Mouse (Mus musculus) liver, embryonic 11.5 days (tissue): ENCODE measurements around the gene Borcs5. TPM values are rescaled to one million over a fixed set of nuclear protein-coding genes. Genes with fewer than 3 reads are reported as not detected.
A peak's percentile ranks its signal among the peaks of the same experiment; 100 is the strongest.

Experiments used
- ATAC-seq: fragments of 200-750 bp; cut with Nextera tagmentation; replicated peaks from 2 replicates; pipeline ENCODE4 v1.8.0; 2017; ENCODE audit warnings: moderate number of reproducible peaks, mild to moderate bottlenecking, moderate TSS enrichment, moderate library complexity; ENCODE audit not compliant: low FRiP score
- DNase-seq: peaks from one replicate; pipeline ENCODE4 v3.0.0-alpha.2; 2017; ENCODE audit warnings: low spot score
- H3K27ac ChIP-seq: fragments of 300-500 bp; sonication (generic); 2 replicates; pipeline ENCODE4 v1.5.1; 2014; ENCODE audit warnings: mild to moderate bottlenecking, low read depth, low read length, control low read depth
- H3K27me3 ChIP-seq: fragments of 300-500 bp; sonication (generic); replicated peaks from 2 replicates; pipeline ENCODE4 v1.6.1; 2014; ENCODE audit warnings: low read length, mixed read lengths; ENCODE audit not compliant: control insufficient read depth, insufficient read depth
- H3K36me3 ChIP-seq: fragments of 300-500 bp; sonication (generic); 2 replicates; pipeline ENCODE4 v1.6.1; 2014; ENCODE audit warnings: mild to moderate bottlenecking, low read length, moderate library complexity, mixed read lengths; ENCODE audit not compliant: control insufficient read depth, insufficient read depth
- H3K4me1 ChIP-seq: fragments of 300-500 bp; sonication (generic); replicated peaks from 2 replicates; pipeline ENCODE4 v1.6.1; 2014; ENCODE audit warnings: low read length, mixed read lengths; ENCODE audit not compliant: control insufficient read depth, insufficient read depth
- H3K4me2 ChIP-seq: fragments of 300-500 bp; sonication (generic); 2 replicates; pipeline ENCODE4 v1.6.1; 2014; ENCODE audit warnings: mild to moderate bottlenecking, control low read depth, moderate library complexity
- H3K4me3 ChIP-seq: fragments of 300-500 bp; sonication (generic); 2 replicates; pipeline ENCODE4 v1.5.1; 2014; ENCODE audit warnings: low read depth, low read length, control low read depth
- H3K9ac ChIP-seq: fragments of 300-500 bp; sonication (generic); 2 replicates; pipeline ENCODE4 v1.6.1; 2014; ENCODE audit warnings: low read depth, low read length, control low read depth
- H3K9me3 ChIP-seq: fragments of 300-500 bp; sonication (generic); 2 replicates; pipeline ENCODE4 v1.6.1; 2016; ENCODE audit warnings: low read length, inconsistent platforms, mixed read lengths; ENCODE audit not compliant: control insufficient read depth
- WGBS: fragments of 180-500 bp; shearing (Covaris S2); extraction: QIAGEN DNeasy Blood & Tissue Kit; methylation state at CpG from one replicate; pipeline ENCODE4 v1.1.7; 2014; 5-methylcytosine and 5-hydroxymethylcytosine counted together
- polyA plus RNA-seq: library from polyadenylated mRNA; unstranded; fragments of >200 nt; fragmentation: Nextera tagmentation; extraction: Ambion mirVana; gene quantifications from 2 replicates; pipeline ENCODE4 v1.2.1, GENCODE M21; 2014

Gene Borcs5
- polyA plus RNA-seq, 1 experiment from 2014 or later: 19.0 TPM

DNA sequence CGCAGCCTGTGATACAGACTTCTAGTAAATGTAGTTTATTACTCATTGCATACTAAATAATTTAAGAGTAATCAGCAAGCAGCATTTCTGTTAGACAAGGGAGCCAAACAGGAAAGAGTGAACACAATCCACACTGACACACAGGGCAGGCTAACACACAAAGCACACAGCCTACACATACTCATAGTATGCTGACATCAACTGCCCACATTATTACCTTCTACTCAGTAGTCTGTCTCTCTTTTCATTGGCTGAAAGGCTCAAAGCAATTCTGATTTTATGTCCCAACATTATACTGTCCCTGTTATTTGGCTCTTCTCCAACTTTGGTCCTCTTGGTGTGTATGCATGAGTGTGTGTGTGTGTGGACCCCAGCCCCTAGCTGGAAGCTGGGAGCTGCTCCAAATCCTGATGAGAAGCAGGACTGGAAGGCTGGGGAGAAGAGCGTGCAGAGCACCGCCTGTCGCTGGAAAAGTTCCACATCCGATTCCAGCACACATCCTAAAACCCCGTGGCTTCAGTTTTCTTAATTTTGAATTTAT lies 82.5 kb downstream of the Borcs5 start:
- Histone ChIP-seq H3K4me3 (no peak overlapping the region), H3K4me1 (no peaks in the 10 kb centered on the region), H3K4me2 (no peak overlapping the region), H3K9ac (no peak overlapping the region), H3K27ac (no peak overlapping the region), H3K36me3 (peaks cover 4% of the 10 kb centered on the region; the same call in 1 of the 2 replicates), H3K27me3 (no peaks in the 10 kb centered on the region), H3K9me3 (no peaks in the 10 kb centered on the region)
- WGBS: 93% methylated on average over 6 of the region's 6 CpGs
- ATAC-seq (no peak), DNase-seq (no peak)

DNA sequence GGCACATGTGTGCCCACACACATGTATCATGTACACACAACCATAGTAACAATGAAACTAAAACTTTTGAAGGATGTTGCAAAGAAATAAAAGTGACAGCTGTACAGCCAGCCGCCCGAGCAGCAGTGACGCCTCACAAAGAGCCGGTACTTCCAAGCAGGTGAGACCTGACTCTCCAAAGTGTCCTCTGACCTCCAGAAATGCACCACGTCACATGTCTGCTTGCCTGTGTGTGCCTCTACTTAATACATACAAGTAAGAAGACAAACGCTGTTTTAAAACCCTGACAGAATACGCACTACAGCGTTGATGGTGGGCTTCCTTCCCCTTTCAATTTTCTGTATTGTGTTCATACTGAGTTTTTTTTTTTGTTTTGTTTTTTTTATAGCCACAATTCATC lies 83.6 kb downstream of the Borcs5 start:
- Histone ChIP-seq H3K27me3 (no peaks in the 10 kb centered on the region), H3K27ac (no peak overlapping the region), H3K9ac (no peak overlapping the region), H3K4me1 (no peaks in the 10 kb centered on the region), H3K4me2 (no peak overlapping the region), H3K4me3 (no peak overlapping the region), H3K9me3 (no peaks in the 10 kb centered on the region), H3K36me3 (peaks cover 2% of the 10 kb centered on the region; the same call in 1 of the 2 replicates)
- ATAC-seq: no peak
- DNase-seq: no peak
- WGBS: 92% methylated on average over 8 of the region's 8 CpGs

DNA sequence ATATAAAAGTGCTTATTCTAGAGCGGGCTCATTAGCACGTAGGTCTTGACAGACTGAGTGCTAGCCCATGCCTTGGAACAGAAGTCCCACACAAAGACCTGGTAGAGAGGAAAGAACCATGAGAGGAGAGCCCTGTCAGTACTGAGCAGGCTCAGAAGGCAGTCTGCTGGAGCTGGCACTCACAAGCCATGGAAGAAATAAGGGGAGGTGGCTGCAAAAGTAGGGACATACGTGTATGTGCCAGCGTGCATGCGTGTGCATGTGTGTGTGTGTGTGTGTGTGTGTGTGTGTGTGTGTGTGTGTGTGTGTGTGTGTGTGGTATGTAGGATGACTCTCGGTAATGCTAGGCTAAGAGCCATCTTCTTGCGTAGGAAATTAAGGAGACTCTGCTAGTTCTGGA lies 84.0 kb downstream of the Borcs5 start:
- Histone ChIP-seq H3K27ac (no peak overlapping the region), H3K9me3 (no peaks in the 10 kb centered on the region), H3K9ac (no peak overlapping the region), H3K4me1 (no peaks in the 10 kb centered on the region), H3K4me3 (no peak overlapping the region), H3K36me3 (peaks cover 2% of the 10 kb centered on the region; the same call in 1 of the 2 replicates), H3K4me2 (no peak overlapping the region), H3K27me3 (no peaks in the 10 kb centered on the region)
- ATAC-seq (no peak), DNase-seq (no peak)
- 91% methylated on average over 7 of the region's 7 CpGs for WGBS

DNA sequence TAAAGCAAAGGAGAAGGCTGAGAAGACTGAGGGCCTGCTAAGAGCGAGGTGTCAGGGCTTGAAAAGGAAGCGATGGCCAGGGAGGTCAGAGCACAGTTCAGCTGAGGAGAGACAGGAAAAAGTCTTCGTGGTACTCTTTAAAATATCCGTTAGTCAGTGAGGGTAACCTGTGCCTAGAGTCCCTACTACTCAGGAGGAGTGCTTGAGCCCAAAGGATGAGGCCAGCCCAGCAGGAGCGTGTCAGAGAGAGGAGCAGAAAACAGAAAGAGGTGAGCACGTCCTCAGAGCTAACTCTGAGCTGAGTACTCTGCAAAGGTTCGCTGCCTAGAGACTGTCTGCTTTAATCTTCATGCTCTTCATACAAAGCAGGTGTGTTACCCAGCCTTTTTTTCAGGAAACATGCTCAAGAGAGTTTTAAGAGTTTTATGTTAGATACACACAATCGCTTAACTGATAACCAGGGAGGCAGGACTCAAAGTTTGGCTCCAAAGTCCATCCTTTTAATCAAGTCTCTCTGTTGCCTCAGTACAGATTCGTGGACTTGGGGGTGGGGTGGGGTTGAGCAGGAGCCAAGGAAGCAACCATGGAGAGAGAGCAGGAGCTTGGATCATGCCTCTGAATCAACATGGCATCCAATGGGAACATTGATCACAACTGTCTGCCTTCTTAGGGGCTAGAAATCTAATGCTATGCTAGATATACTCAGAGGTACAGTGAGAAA lies 84.7 kb downstream of the Borcs5 start:
- ATAC-seq: no peak
- WGBS: 76% methylated on average over 9 of the region's 9 CpGs
- Histone ChIP-seq H3K4me2 (no peak overlapping the region), H3K36me3 (0 out of 2 replicates have a peak, but pooled peaks cover 2% of the 10 kb centered on the region), H3K4me3 (no peak overlapping the region), H3K9ac (no peak overlapping the region), H3K4me1 (no peaks in the 10 kb centered on the region), H3K9me3 (no peaks in the 10 kb centered on the region), H3K27me3 (no peaks in the 10 kb centered on the region), H3K27ac (no peak overlapping the region; the same call in 1 of the 2 replicates)
- DNase-seq: no peak

DNA sequence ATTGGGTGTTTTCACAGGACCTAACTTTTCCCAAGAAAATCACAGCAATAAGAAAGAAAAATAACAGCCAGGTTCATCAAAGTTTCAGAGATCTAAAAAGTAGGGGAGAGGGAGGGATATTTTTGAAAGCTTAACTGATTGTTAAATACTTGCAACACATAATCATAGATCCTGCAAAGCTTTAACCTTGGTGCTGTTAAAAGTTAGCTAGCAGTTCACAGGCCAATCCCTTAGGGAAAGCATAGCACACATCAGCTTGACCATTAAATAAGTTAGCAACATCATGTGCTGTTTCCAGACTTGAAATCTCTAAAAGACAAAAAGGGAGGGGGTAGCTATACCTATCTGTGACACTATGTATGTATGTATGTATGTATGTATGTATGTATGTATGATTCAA lies 86.1 kb downstream of the Borcs5 start:
- no peak overlapping the region for H3K4me3 ChIP-seq
- ATAC-seq: no peak
- H3K9ac ChIP-seq: no peak overlapping the region
- H3K36me3 ChIP-seq: 0 out of 2 replicates have a peak, but pooled peaks cover 2% of the 10 kb centered on the region
- no peak overlapping the region for H3K27ac ChIP-seq
- H3K27me3 ChIP-seq: no peaks in the 10 kb centered on the region
- no peak for DNase-seq
- H3K4me1 ChIP-seq: no peaks in the 10 kb centered on the region
- H3K9me3 ChIP-seq: no peaks in the 10 kb centered on the region
- no peak overlapping the region for H3K4me2 ChIP-seq

DNA sequence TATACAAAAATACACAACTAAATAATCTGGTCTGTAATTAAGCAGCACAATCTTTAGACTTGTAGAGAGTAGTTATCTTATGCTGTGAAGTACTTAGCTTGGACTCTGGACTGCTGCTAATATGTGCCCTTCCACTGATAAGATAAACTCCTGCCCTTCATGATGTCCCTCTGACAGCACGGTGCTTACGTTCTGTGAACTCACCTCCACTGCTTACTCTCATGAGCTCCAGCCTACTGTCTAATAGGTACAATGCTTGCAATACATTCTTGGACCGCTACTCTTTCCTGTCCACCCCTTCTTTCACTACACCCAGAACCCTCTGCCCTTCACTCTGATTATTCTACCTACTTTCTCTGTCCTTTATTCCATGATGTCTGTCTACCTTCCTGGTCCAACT lies 91.7 kb downstream of the Borcs5 start:
- no peak for DNase-seq
- peaks cover 8% of the 10 kb centered on the region for H3K4me1 ChIP-seq
- 45% methylated on average over 3 of the region's 3 CpGs for WGBS
- no peaks in the 10 kb centered on the region for H3K27me3 ChIP-seq
- peak overlapping the region; percentile 6; the same call in 1 of the 2 replicates for H3K4me2 ChIP-seq
- H3K27ac ChIP-seq: no peak overlapping the region
- H3K4me3 ChIP-seq: no peak overlapping the region
- H3K9ac ChIP-seq: no peak overlapping the region
- H3K9me3 ChIP-seq: no peaks in the 10 kb centered on the region
- no peaks in the 10 kb centered on the region for H3K36me3 ChIP-seq
- no peak; the same call in 1 of the 2 replicates for ATAC-seq

DNA sequence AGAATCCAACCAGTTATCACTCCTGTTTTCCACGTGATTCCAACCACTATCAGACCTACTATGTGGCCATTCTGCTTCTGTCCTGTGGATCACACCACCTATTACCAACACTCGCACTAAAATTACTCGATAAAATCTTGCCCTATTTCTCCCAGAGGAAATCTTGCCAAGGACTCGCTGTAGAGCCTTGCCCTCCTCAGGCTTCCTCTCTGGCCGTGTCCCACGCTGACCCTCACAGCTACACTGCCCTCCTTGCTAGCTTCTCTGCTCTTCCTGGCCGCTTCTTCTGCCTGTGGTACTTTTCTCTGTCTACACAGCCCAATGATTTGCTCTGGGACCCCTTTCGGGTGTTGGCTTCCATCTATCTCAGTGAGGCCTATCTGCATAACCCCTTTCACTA lies 93.5 kb downstream of the Borcs5 start:
- Histone ChIP-seq H3K36me3 (no peaks in the 10 kb centered on the region), H3K4me3 (no peak overlapping the region), H3K4me2 (no peak overlapping the region), H3K27ac (no peak overlapping the region), H3K27me3 (no peaks in the 10 kb centered on the region), H3K4me1 (peaks cover 8% of the 10 kb centered on the region), H3K9me3 (no peaks in the 10 kb centered on the region), H3K9ac (no peak overlapping the region)
- WGBS: 83% methylated on average over 8 of the region's 8 CpGs
- DNase-seq (no peak), ATAC-seq (no peak)

DNA sequence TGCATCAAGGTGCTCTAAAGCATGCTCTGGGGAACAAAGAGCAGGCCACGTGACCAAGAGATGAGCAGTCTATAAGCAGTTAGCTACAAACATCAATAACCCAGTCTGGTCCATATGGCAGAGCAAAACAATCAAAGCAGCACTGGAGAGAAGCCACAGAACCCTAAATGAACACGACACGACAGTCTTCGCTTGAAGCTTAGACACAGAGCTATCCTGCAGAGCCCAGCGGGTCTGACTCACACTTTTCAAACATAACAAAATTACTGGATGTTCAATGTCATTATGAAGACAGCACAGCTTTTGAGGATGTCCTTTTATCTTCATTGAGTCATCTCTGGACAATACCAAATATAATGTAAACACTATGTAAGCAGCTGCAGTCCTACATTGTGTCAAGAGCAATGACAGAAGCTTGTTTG lies 94.5 kb downstream of the Borcs5 start:
- Histone ChIP-seq H3K9ac (no peak overlapping the region), H3K27me3 (no peaks in the 10 kb centered on the region), H3K4me2 (no peak overlapping the region), H3K9me3 (no peaks in the 10 kb centered on the region), H3K4me3 (no peak overlapping the region), H3K36me3 (peaks cover 3% of the 10 kb centered on the region; the same call in 1 of the 2 replicates), H3K27ac (no peak overlapping the region), H3K4me1 (peaks cover 8% of the 10 kb centered on the region)
- ATAC-seq (no peak), DNase-seq (no peak)
- WGBS: 85% methylated on average over 5 of the region's 5 CpGs

DNA sequence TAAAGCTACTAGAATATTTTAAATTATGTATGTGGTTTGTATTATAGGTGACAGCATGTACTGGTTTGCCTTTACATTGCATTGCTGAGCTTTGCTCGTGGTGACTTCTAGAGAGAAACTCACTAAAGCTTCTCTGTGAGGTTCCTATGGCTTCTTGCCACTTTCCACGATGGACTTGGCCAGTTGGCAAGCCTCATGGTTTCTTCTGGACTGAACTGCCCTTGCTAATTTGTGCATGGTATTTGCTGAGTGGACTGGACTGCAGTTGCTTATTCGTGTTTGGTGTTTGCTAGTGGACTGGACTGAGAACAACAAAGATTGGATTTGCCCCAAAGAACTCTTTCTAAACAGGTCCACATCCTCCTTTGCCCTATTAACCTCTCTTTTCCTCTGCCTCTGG lies 97.5 kb downstream of the Borcs5 start:
- ATAC-seq (no peak), DNase-seq (no peak)
- Histone ChIP-seq H3K27me3 (no peaks in the 10 kb centered on the region), H3K4me2 (no peak overlapping the region), H3K27ac (no peak overlapping the region), H3K4me3 (no peak overlapping the region), H3K9me3 (no peaks in the 10 kb centered on the region), H3K9ac (no peak overlapping the region), H3K36me3 (peaks cover 6% of the 10 kb centered on the region; the same call in 1 of the 2 replicates), H3K4me1 (no peaks in the 10 kb centered on the region; the same call in 1 of the 2 replicates)
- WGBS: 86% methylated on average over 3 of the region's 3 CpGs
